Mouse (Mus musculus) midbrain, embryonic 15.5 days (tissue): ENCODE results near the gene Dbil5. TPM values are rescaled to one million over a fixed set of nuclear protein-coding genes. Genes with fewer than 3 reads are reported as not detected.
"Not testable (repeated sequence)": the region's sequence is repeated elsewhere in the genome, so short reads cannot be mapped to it uniquely, and the experiment has no call there.

Experiments used
- ATAC-seq: fragments of 200-750 bp; cut with Nextera tagmentation; replicated peaks from 2 replicates; pipeline ENCODE4 v1.8.0; 2017; ENCODE audit warnings: moderate TSS enrichment
- H3K27ac ChIP-seq: fragments of 300-500 bp; sonication (generic); 2 replicates; pipeline ENCODE4 v1.5.1; 2015; ENCODE audit warnings: mild to moderate bottlenecking, inconsistent platforms
- H3K27me3 ChIP-seq: fragments of 300-500 bp; sonication (generic); replicated peaks from 2 replicates; pipeline ENCODE4 v1.6.1; 2015; ENCODE audit warnings: inconsistent platforms
- H3K36me3 ChIP-seq: fragments of 300-500 bp; sonication (generic); replicated peaks from 2 replicates; pipeline ENCODE4 v1.6.1; 2015; ENCODE audit warnings: inconsistent platforms
- H3K4me1 ChIP-seq: fragments of 300-500 bp; sonication (generic); 2 replicates; pipeline ENCODE4 v1.6.1; 2015; ENCODE audit warnings: inconsistent platforms
- H3K4me2 ChIP-seq: fragments of 300-500 bp; sonication (generic); 2 replicates; pipeline ENCODE4 v1.6.1; 2015; ENCODE audit warnings: inconsistent platforms, mild to moderate bottlenecking, moderate library complexity
- H3K4me3 ChIP-seq: fragments of 300-500 bp; sonication (generic); 2 replicates; pipeline ENCODE4 v1.5.1; 2015; ENCODE audit warnings: mild to moderate bottlenecking, inconsistent platforms
- H3K9ac ChIP-seq: fragments of 300-500 bp; sonication (generic); 2 replicates; pipeline ENCODE4 v1.6.1; 2015; ENCODE audit warnings: mild to moderate bottlenecking, inconsistent platforms
- H3K9me3 ChIP-seq: fragments of 300-500 bp; sonication (generic); 2 replicates; pipeline ENCODE4 v1.6.1; 2016; ENCODE audit warnings: inconsistent platforms
- WGBS: fragments of 180-500 bp; shearing (Covaris S2); methylation state at CpG from one replicate; pipeline ENCODE4 v1.1.7; 2015; ENCODE audit warnings: mixed read lengths; 5-methylcytosine and 5-hydroxymethylcytosine counted together
- polyA plus RNA-seq: library from polyadenylated mRNA; unstranded; fragments of >200 nt; fragmentation: Nextera tagmentation; extraction: Ambion mirVana; gene quantifications from 2 replicates; pipeline ENCODE4 v1.2.1, GENCODE M21; 2015

Gene Dbil5
- polyA plus RNA-seq, 1 experiment from 2014 or later: 0.74 TPM

GRCm38 (mm10) chr11:76206793-76207192 is 10.6 kb upstream of the Dbil5 start:
- Histone ChIP-seq H3K27ac (no peak overlapping the region), H3K4me1 (peaks cover 10% of the 10 kb centered on the region), H3K36me3 (peaks cover 19% of the 10 kb centered on the region; the same call in 1 of the 2 replicates), H3K27me3 (no peaks in the 10 kb centered on the region), H3K4me3 (no peak overlapping the region), H3K9ac (no peak overlapping the region), H3K4me2 (no peak overlapping the region), H3K9me3 (no peaks in the 10 kb centered on the region)
- no peak for ATAC-seq
- 85% methylated on average over 5 of the region's 5 CpGs for WGBS

- Histone ChIP-seq H3K27me3 (no peaks in the 10 kb centered on the region), H3K36me3 (peaks cover 29% of the 10 kb centered on the region), H3K9me3 (no peaks in the 10 kb centered on the region), H3K27ac (no peak overlapping the region), H3K9ac (no peak overlapping the region), H3K4me1 (no peaks in the 10 kb centered on the region), H3K4me2 (no peak overlapping the region), H3K4me3 (no peak overlapping the region)
- no peak for ATAC-seq
- WGBS: 90% methylated on average over 13 of the region's 13 CpGs
Measured at GRCm38 (mm10) chr11:76210228-76210985, 7.0 kb upstream of the Dbil5 start.

- peaks cover 29% of the 10 kb centered on the region for H3K36me3 ChIP-seq
- H3K27ac ChIP-seq, H3K9ac ChIP-seq, H3K4me2 ChIP-seq, H3K9me3 ChIP-seq, ATAC-seq, H3K27me3 ChIP-seq, H3K4me1 ChIP-seq, H3K4me3 ChIP-seq: not testable (repeated sequence)
- 96% methylated on average over 6 of the region's 6 CpGs for WGBS
Measured at GRCm38 (mm10) chr11:76211595-76211994, 5.8 kb upstream of the Dbil5 start.

- H3K27me3 ChIP-seq: no peaks in the 10 kb centered on the region
- H3K4me3 ChIP-seq: no peak overlapping the region
- 25% methylated on average over 5 of the region's 5 CpGs for WGBS
- no peak for ATAC-seq
- H3K36me3 ChIP-seq: peaks cover 16% of the 10 kb centered on the region
- H3K27ac ChIP-seq: no peak overlapping the region
- H3K9me3 ChIP-seq: no peaks in the 10 kb centered on the region
- H3K9ac ChIP-seq: no peak overlapping the region
- no peak overlapping the region for H3K4me2 ChIP-seq
- peaks cover 10% of the 10 kb centered on the region for H3K4me1 ChIP-seq
Measured at GRCm38 (mm10) chr11:76213841-76214240, 3.6 kb upstream of the Dbil5 start.

- 82% methylated on average over 2 of the region's 2 CpGs for WGBS
- H3K4me1 ChIP-seq: peaks cover 10% of the 10 kb centered on the region
- no peak for ATAC-seq
- no peak overlapping the region for H3K9ac ChIP-seq
- no peaks in the 10 kb centered on the region for H3K27me3 ChIP-seq
- H3K4me2 ChIP-seq: no peak overlapping the region
- no peak overlapping the region for H3K27ac ChIP-seq
- no peaks in the 10 kb centered on the region for H3K9me3 ChIP-seq
- H3K4me3 ChIP-seq: no peak overlapping the region
- peaks cover 13% of the 10 kb centered on the region for H3K36me3 ChIP-seq
Measured at GRCm38 (mm10) chr11:76215011-76215410, 2.4 kb upstream of the Dbil5 start.

- Histone ChIP-seq H3K4me1 (peaks cover 10% of the 10 kb centered on the region), H3K9ac (no peak overlapping the region), H3K36me3 (peaks cover 14% of the 10 kb centered on the region), H3K4me3 (peak overlapping the region; percentile 89; the same call in 1 of the 2 replicates), H3K9me3 (no peaks in the 10 kb centered on the region), H3K4me2 (peak overlapping the region; percentile 65), H3K27me3 (no peaks in the 10 kb centered on the region), H3K27ac (no peak overlapping the region)
- 97% methylated on average over 5 of the region's 5 CpGs for WGBS
- no peak for ATAC-seq
Measured at GRCm38 (mm10) chr11:76216049-76216540, 1.3 kb upstream of the Dbil5 start.

GRCm38 (mm10) chr11:76216681-76217389 is 573 bp upstream of the Dbil5 start:
- peak overlapping the region; percentile 65 for H3K4me2 ChIP-seq
- peak overlapping the region; percentile 91 for H3K27ac ChIP-seq
- 2% methylated on average over 33 of the region's 33 CpGs for WGBS
- peaks cover 10% of the 10 kb centered on the region for H3K4me1 ChIP-seq
- no peaks in the 10 kb centered on the region for H3K27me3 ChIP-seq
- peak; percentile 65 for ATAC-seq
- H3K9me3 ChIP-seq: no peaks in the 10 kb centered on the region
- peak overlapping the region; percentile 96 for H3K9ac ChIP-seq
- peaks cover 15% of the 10 kb centered on the region for H3K36me3 ChIP-seq
- H3K4me3 ChIP-seq: peak overlapping the region; percentile 89

- no peak overlapping the region for H3K4me2 ChIP-seq
- WGBS: 93% methylated on average over 5 of the region's 5 CpGs
- no peaks in the 10 kb centered on the region for H3K27me3 ChIP-seq
- no peak overlapping the region for H3K27ac ChIP-seq
- H3K4me3 ChIP-seq: no peak overlapping the region
- no peak for ATAC-seq
- H3K9ac ChIP-seq: no peak overlapping the region
- H3K9me3 ChIP-seq: no peaks in the 10 kb centered on the region
- H3K36me3 ChIP-seq: peaks cover 9% of the 10 kb centered on the region; the same call in 1 of the 2 replicates
- no peaks in the 10 kb centered on the region for H3K4me1 ChIP-seq
Measured at GRCm38 (mm10) chr11:76224631-76225030, 7.2 kb downstream of the Dbil5 start.

GRCm38 (mm10) chr11:76225051-76225450 is 7.6 kb downstream of the Dbil5 start:
- H3K4me1 ChIP-seq: no peaks in the 10 kb centered on the region
- ATAC-seq: no peak
- peaks cover 9% of the 10 kb centered on the region; the same call in 1 of the 2 replicates for H3K36me3 ChIP-seq
- H3K9me3 ChIP-seq: no peaks in the 10 kb centered on the region
- H3K27ac ChIP-seq: no peak overlapping the region
- no peak overlapping the region for H3K9ac ChIP-seq
- no peak overlapping the region for H3K4me3 ChIP-seq
- no peaks in the 10 kb centered on the region for H3K27me3 ChIP-seq
- no peak overlapping the region for H3K4me2 ChIP-seq

- no peaks in the 10 kb centered on the region for H3K9me3 ChIP-seq
- H3K4me1 ChIP-seq: no peaks in the 10 kb centered on the region
- no peak overlapping the region for H3K4me2 ChIP-seq
- H3K27me3 ChIP-seq: no peaks in the 10 kb centered on the region
- H3K36me3 ChIP-seq: peaks cover 34% of the 10 kb centered on the region
- 98% methylated on average over 3 of the region's 3 CpGs for WGBS
- no peak overlapping the region for H3K9ac ChIP-seq
- H3K4me3 ChIP-seq: no peak overlapping the region
- H3K27ac ChIP-seq: no peak overlapping the region
- ATAC-seq: no peak
Measured at GRCm38 (mm10) chr11:76236136-76236535, 18.7 kb downstream of the Dbil5 start.

- ATAC-seq: no peak
- 96% methylated on average over 2 of the region's 2 CpGs for WGBS
Measured at GRCm38 (mm10) chr11:76239750-76240149, 22.3 kb downstream of the Dbil5 start.

GRCm38 (mm10) chr11:76242901-76243810 is 25.7 kb downstream of the Dbil5 start, which contains the start of the genes Mrm3 and Glod4:
Gene Mrm3, plus strand, starts transcription at chr11:76243715.
Gene Glod4, minus strand, starts transcription at chr11:76243725.
- under 1% methylated on average over 61 of the region's 61 CpGs for WGBS
- peak within 1 kb of the TSS; percentile 81 for H3K27ac ChIP-seq
- peak within 1 kb of the TSS; percentile 81 for H3K9ac ChIP-seq
- H3K4me1 ChIP-seq: peaks cover 35% of the 10 kb centered on the region
- peak; percentile 92 for ATAC-seq
- peak within 1 kb of the TSS; percentile 75 for H3K4me3 ChIP-seq
- H3K27me3 ChIP-seq: no peaks in the 10 kb centered on the region
- peak within 1 kb of the TSS; percentile 74 for H3K4me2 ChIP-seq
- no peaks in the 10 kb centered on the region; the same call in 1 of the 2 replicates for H3K36me3 ChIP-seq
- H3K9me3 ChIP-seq: no peaks in the 10 kb centered on the region

More at GRCm38 (mm10) chr11:76239750-76240149, 22.3 kb downstream of the Dbil5 start:
- Histone ChIP-seq H3K9ac (no peak overlapping the region), H3K27me3 (no peaks in the 10 kb centered on the region), H3K4me1 (peaks cover 23% of the 10 kb centered on the region), H3K4me3 (no peak overlapping the region), H3K36me3 (peaks cover 14% of the 10 kb centered on the region), H3K4me2 (no peak overlapping the region), H3K27ac (no peak overlapping the region), H3K9me3 (no peaks in the 10 kb centered on the region)
